Mouse (Mus musculus) heart, embryonic 16.5 days (tissue): ENCODE measurements around the gene Eddm3b. TPM values are rescaled to one million over a fixed set of nuclear protein-coding genes. Genes with fewer than 3 reads are reported as not detected.

Source experiments
- ATAC-seq: fragments of 200-750 bp; cut with Nextera tagmentation; replicated peaks from 2 replicates; pipeline ENCODE4 v1.8.0; 2017; ENCODE audit warnings: moderate number of reproducible peaks; ENCODE audit not compliant: insufficient read depth, low FRiP score; ENCODE audit errors: extremely low read depth
- H3K27ac ChIP-seq: fragments of 300-500 bp; sonication (generic); 2 replicates; pipeline ENCODE4 v1.5.1; 2014; ENCODE audit warnings: mild to moderate bottlenecking, low read length, control low read depth, moderate library complexity
- H3K27me3 ChIP-seq: fragments of 300-500 bp; sonication (generic); 2 replicates; pipeline ENCODE4 v1.6.1; 2014; ENCODE audit warnings: low read length, mixed read lengths; ENCODE audit not compliant: control insufficient read depth, insufficient read depth
- H3K36me3 ChIP-seq: fragments of 300-500 bp; sonication (generic); 2 replicates; pipeline ENCODE4 v1.6.1; 2014; ENCODE audit not compliant: control insufficient read depth, insufficient read depth
- H3K4me1 ChIP-seq: fragments of 300-500 bp; sonication (generic); 2 replicates; pipeline ENCODE4 v1.6.1; 2014; ENCODE audit warnings: low read length, mixed read lengths; ENCODE audit not compliant: control insufficient read depth, insufficient read depth
- H3K4me2 ChIP-seq: fragments of 300-500 bp; sonication (generic); 2 replicates; pipeline ENCODE4 v1.6.1; 2014; ENCODE audit warnings: low read depth, mild to moderate bottlenecking, control low read depth, low read length
- H3K4me3 ChIP-seq: fragments of 300-500 bp; sonication (generic); 2 replicates; pipeline ENCODE4 v1.5.1; 2014; ENCODE audit warnings: mild to moderate bottlenecking, control low read depth, low read length
- H3K9ac ChIP-seq: fragments of 300-500 bp; sonication (generic); 2 replicates; pipeline ENCODE4 v1.6.1; 2014; ENCODE audit warnings: low read length, control low read depth
- H3K9me3 ChIP-seq: fragments of 300-500 bp; sonication (generic); replicated peaks from 2 replicates; pipeline ENCODE4 v1.6.1; 2016; ENCODE audit warnings: low read length; ENCODE audit not compliant: control insufficient read depth
- WGBS: fragments of 180-500 bp; shearing (Covaris S2); extraction: QIAGEN DNeasy Blood & Tissue Kit; methylation state at CpG from one replicate; pipeline ENCODE4 v1.1.7; 2014; 5-methylcytosine and 5-hydroxymethylcytosine counted together
- polyA plus RNA-seq: library from polyadenylated mRNA; unstranded; fragments of >200 nt; fragmentation: Nextera tagmentation; extraction: Ambion mirVana; gene quantifications from 2 replicates; pipeline ENCODE4 v1.2.1, GENCODE M21; 2015

The Eddm3b gene
- polyA plus RNA-seq, 1 experiment from 2014 or later: not detected

DNA sequence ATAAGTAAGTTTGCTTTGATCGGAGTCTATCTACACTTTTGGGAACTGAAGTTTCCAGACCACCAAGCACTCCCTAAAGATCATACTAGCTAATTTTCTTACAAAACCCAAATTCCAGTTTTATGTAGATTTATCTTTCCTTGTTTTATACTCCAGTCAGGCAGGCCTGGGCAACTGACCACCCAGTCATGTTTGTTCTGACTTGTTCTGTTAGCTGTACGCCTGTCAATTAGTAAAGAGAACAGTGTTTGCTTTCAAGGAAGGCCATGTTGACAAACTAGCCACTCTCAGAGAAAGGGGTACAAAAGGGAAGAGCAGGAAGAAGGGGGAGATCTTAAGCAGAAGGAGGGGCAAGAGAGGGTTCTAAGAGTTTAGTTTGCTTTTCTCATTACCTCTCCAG, 9.9 kb upstream of the Eddm3b start:
- Histone ChIP-seq H3K27ac (no peak overlapping the region), H3K36me3 (no peaks in the 10 kb centered on the region), H3K27me3 (no peaks in the 10 kb centered on the region), H3K4me3 (no peak overlapping the region), H3K9me3 (no peaks in the 10 kb centered on the region), H3K4me1 (no peaks in the 10 kb centered on the region), H3K9ac (no peak overlapping the region), H3K4me2 (no peak overlapping the region)
- WGBS: 92% methylated on average over 2 of the region's 2 CpGs
- ATAC-seq: no peak

DNA sequence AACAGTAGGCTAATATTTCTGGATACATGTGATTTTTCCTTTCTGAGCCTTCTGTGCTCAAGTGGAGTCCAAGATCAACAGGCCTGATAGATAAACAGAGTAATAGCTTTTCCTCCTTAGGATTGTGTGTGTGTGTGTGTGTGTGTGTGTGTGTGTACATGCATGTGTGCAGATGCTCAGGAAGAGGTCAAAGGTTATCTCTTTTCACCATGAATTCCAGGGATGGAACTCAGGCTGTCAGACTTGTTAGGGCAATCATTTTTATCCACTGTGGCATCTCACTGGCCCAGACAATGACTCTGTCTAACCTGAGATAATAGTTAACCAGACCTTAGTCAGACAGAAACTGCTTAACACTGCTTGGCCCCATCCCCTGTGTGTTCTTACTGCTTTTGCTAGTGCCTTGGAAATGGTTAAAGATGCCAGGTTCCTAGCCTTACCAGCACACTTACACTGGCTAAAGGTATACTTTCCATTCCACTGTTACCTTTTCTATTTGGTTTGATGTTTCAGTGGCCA, 7.7 kb upstream of the Eddm3b start:
- ATAC-seq: no peak
- H3K36me3 ChIP-seq: no peaks in the 10 kb centered on the region
- H3K27ac ChIP-seq: no peak overlapping the region
- 0 out of 2 replicates have a peak, but pooled peaks cover 6% of the 10 kb centered on the region for H3K9me3 ChIP-seq
- H3K27me3 ChIP-seq: no peaks in the 10 kb centered on the region
- H3K4me1 ChIP-seq: no peaks in the 10 kb centered on the region
- H3K4me2 ChIP-seq: no peak overlapping the region
- H3K9ac ChIP-seq: no peak overlapping the region
- no peak overlapping the region for H3K4me3 ChIP-seq

DNA sequence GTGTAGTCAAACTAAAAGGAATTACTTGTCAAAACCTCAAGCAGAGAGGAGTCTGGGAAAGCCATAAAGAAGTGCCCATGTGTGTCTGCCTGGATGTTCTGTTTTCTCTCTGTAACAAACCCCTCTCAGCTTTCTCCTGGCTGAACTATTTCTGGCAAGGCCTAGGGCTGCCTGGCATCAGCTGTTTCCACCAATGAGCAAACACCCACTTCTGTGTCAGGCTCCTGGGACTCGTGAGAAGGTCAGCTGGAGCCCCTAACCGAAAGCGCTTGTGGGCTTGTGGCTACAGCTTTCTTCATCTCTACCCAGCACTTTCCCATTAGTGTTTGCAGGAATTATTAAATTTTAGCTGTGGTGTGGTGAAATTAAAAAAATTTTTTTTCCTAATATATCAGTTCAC, 2.3 kb upstream of the Eddm3b start:
- ATAC-seq: peak; percentile 86
- Histone ChIP-seq H3K4me2 (no peak overlapping the region), H3K36me3 (no peaks in the 10 kb centered on the region)

DNA sequence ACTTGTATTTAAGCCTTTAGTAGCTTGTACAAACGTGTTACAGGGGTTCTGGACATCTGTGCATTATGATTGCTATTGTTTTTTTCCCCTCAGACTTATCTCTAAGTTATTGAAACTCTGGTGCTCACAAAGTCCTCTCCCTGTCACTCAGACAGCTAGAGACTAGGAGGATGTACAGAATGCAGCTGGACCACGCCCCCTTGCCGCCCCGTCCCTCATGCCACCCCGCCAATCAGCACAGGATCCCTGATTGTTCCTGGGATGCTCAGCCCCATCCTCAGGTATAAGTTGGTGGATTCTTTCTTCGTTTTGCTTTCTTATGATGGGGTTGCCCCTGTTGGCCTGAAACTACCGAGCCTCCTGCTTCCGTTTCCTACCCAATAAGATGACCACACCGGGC, 750 bp upstream of the Eddm3b start:
- no peaks in the 10 kb centered on the region for H3K36me3 ChIP-seq
- no peak overlapping the region for H3K4me2 ChIP-seq
- ATAC-seq: no peak

More for the DNA sequence above, 2.3 kb upstream of the Eddm3b start:
- Histone ChIP-seq H3K27me3 (no peaks in the 10 kb centered on the region), H3K9me3 (0 out of 2 replicates have a peak, but pooled peaks cover 6% of the 10 kb centered on the region), H3K9ac (no peak overlapping the region), H3K4me3 (no peak overlapping the region), H3K27ac (peak overlapping the region; percentile 58), H3K4me1 (0 out of 2 replicates have a peak, but pooled peaks cover 2% of the 10 kb centered on the region)
- WGBS: 20% methylated on average over 3 of the region's 3 CpGs

DNA sequence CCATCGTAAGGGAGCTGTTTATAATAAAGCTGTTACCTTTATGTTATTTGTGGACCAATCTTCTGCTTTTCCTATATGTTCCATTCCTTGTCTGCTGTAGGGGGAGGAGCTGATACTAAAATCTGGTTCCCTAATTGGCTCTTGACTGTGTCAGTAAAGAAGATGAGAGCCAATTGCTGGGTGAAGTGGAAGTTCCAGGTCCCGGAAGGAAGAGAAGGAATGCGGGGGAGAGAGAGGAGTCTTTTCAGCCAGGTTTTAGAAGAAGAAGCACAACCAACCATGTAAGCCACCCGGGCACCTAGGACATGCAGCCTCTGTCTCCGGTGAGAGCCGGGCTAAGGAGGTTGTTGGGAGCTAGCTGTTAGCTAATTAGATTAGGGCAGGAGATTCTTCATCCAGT, 11.5 kb downstream of the Eddm3b start:
- peaks cover 4% of the 10 kb centered on the region; the same call in 1 of the 2 replicates for H3K4me1 ChIP-seq
- no peak overlapping the region for H3K9ac ChIP-seq
- ATAC-seq: no peak
- 79% methylated on average over 6 of the region's 6 CpGs for WGBS
- no peaks in the 10 kb centered on the region for H3K27me3 ChIP-seq
- no peaks in the 10 kb centered on the region for H3K36me3 ChIP-seq
- no peak overlapping the region for H3K4me2 ChIP-seq
- no peak overlapping the region for H3K27ac ChIP-seq
- no peak overlapping the region for H3K4me3 ChIP-seq
- H3K9me3 ChIP-seq: 0 out of 2 replicates have a peak, but pooled peaks cover 2% of the 10 kb centered on the region

More for the DNA sequence above, 750 bp upstream of the Eddm3b start:
- 45% methylated on average over 9 of the region's 9 CpGs for WGBS
- H3K9me3 ChIP-seq: peaks cover 6% of the 10 kb centered on the region; the same call in 1 of the 2 replicates
- no peak overlapping the region for H3K9ac ChIP-seq
- H3K4me3 ChIP-seq: no peak overlapping the region
- H3K27ac ChIP-seq: no peak overlapping the region
- no peaks in the 10 kb centered on the region for H3K27me3 ChIP-seq
- 0 out of 2 replicates have a peak, but pooled peaks cover 2% of the 10 kb centered on the region for H3K4me1 ChIP-seq

DNA sequence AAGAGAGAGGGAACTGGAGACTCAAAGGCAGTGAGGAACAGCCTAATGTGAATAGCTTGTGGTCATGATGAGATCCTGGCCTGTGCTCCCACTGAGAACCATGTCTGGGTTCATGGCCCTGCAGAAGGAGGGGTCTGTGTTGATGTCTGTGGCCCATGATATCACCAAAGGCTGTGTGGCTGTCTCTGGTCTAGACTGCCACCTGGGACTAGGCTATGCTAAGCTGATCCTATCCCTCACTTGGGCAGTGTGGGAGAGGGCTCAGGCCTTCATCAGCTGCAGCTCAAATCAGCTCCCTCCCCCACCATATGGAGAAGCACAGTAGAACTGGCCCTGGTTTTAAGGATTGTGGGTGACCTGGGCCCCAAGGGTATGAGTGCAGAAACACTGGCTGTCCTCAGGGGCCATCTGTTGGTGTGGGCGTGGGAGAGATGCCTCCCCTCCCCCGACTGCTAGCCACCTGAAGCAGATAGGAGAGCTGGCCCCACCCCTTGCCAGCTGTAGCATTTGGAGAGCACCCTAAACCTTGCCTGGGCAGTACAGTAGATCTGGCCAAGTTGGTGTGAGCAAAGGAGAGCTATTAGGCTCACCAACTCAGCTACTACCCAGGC, 13.5 kb downstream of the Eddm3b start:
- Histone ChIP-seq H3K27ac (no peak overlapping the region), H3K4me3 (no peak overlapping the region), H3K4me1 (peaks cover 4% of the 10 kb centered on the region; the same call in 1 of the 2 replicates), H3K36me3 (no peaks in the 10 kb centered on the region), H3K27me3 (no peaks in the 10 kb centered on the region), H3K9me3 (0 out of 2 replicates have a peak, but pooled peaks cover 2% of the 10 kb centered on the region), H3K4me2 (no peak overlapping the region), H3K9ac (no peak overlapping the region)
- ATAC-seq: no peak
- WGBS: 55% methylated on average over 2 of the region's 2 CpGs

DNA sequence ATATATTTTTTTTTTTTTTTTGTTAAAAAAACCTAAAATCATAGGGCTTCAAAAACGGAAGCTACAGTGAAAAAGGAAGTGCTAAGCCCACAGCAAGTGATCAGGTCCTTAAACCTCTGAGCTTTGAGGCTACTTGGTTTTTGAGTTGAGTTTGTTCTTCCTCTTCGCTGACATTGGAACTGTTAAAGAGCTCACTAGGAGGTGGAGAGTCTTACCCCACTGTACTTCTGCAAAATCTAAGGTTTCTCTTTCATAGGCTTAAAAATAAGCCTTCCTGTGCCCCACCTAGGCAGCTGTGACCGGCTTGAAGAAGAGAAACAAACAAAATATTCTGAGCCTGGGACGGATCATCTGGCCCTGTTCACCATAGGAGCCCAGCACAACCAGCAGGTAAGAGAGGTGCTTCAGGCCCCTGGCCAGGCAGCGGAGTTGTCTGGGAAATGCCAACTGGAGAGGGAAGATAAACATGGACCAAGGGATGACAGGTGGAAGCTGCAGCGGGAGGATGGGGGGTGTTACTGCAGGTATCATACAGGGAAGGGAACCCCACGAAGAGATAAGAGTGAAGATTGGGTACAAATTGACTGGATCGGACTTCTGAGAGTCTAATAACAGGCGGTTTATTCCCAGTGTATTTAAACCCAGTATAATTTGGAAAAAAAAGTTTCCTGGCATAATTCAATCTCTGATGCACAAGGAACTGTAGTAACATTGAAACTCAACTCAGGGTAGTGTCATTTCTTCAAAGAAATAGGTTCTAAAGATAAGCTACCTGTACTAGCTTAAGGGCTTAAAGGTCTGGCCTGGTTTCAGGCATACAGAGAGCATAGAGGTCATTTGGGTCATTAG, 14.8 kb downstream of the Eddm3b start:
- Histone ChIP-seq H3K4me3 (no peak overlapping the region), H3K9ac (no peak overlapping the region), H3K4me1 (peaks cover 4% of the 10 kb centered on the region; the same call in 1 of the 2 replicates), H3K36me3 (no peaks in the 10 kb centered on the region), H3K9me3 (0 out of 2 replicates have a peak, but pooled peaks cover 2% of the 10 kb centered on the region), H3K27me3 (no peaks in the 10 kb centered on the region), H3K27ac (no peak overlapping the region), H3K4me2 (no peak overlapping the region)
- 69% methylated on average over 9 of the region's 9 CpGs for WGBS
- no peak for ATAC-seq

DNA sequence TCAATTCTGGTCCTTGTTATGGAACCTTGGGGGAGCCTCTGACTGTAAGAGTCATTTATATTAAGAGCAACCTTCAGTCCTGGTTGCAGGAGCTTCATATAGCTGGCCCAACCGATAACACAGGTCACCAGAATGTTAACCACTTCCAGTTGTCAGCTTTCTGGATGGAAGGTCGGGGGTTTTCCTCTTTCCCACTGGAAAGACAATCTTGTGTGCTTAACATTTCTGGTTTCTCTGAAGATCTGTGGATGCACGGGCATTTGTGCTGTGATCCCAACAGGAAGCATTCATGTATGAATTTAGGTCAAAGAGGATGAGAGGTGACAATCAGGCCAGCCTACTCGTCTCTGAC, 15.4 kb downstream of the Eddm3b start:
- Histone ChIP-seq H3K9me3 (0 out of 2 replicates have a peak, but pooled peaks cover 2% of the 10 kb centered on the region), H3K27ac (no peak overlapping the region), H3K4me1 (peaks cover 4% of the 10 kb centered on the region; the same call in 1 of the 2 replicates), H3K36me3 (no peaks in the 10 kb centered on the region), H3K27me3 (no peaks in the 10 kb centered on the region), H3K9ac (no peak overlapping the region), H3K4me3 (no peak overlapping the region), H3K4me2 (no peak overlapping the region)
- 52% methylated on average over 4 of the region's 4 CpGs for WGBS
- ATAC-seq: no peak
